Mouse (Mus musculus) forebrain, postnatal 0 days (tissue): ENCODE data around the gene Rpl13. TPM values are rescaled to one million over a fixed set of nuclear protein-coding genes. Genes with fewer than 3 reads are reported as not detected.

Source experiments
- ATAC-seq: fragments of 200-750 bp; cut with Nextera tagmentation; 2 replicates; pipeline ENCODE4 v1.8.0; 2017; ENCODE audit warnings: mild to moderate bottlenecking, moderate library complexity
- DNase-seq: peaks from one replicate; pipeline ENCODE4 v3.0.0-alpha.2; 2015
- H3K27ac ChIP-seq: fragments of 300-500 bp; sonication (generic); 2 replicates; pipeline ENCODE4 v1.5.1; 2014; ENCODE audit warnings: low read depth, mild to moderate bottlenecking, antibody characterized with exemption, low read length, moderate library complexity, mixed read lengths
- H3K27me3 ChIP-seq: fragments of 300-500 bp; sonication (generic); 2 replicates; pipeline ENCODE4 v1.6.1; 2014; ENCODE audit warnings: mild to moderate bottlenecking, low read length, mixed read lengths; ENCODE audit not compliant: insufficient read depth
- H3K36me3 ChIP-seq: fragments of 300-500 bp; sonication (generic); 2 replicates; pipeline ENCODE4 v1.6.1; 2014; ENCODE audit warnings: mild to moderate bottlenecking, moderate library complexity; ENCODE audit not compliant: insufficient read depth
- H3K4me1 ChIP-seq: fragments of 300-500 bp; sonication (generic); 2 replicates; pipeline ENCODE4 v1.6.1; 2014; ENCODE audit warnings: antibody characterized with exemption; ENCODE audit not compliant: insufficient read depth
- H3K4me2 ChIP-seq: fragments of 300-500 bp; sonication (generic); 2 replicates; pipeline ENCODE4 v1.6.1; 2014; ENCODE audit warnings: low read depth, mild to moderate bottlenecking, moderate library complexity
- H3K4me3 ChIP-seq: fragments of 300-500 bp; sonication (generic); 2 replicates; pipeline ENCODE4 v1.5.1; 2014; ENCODE audit warnings: low read depth, low read length, mixed read lengths
- H3K9ac ChIP-seq: fragments of 300-500 bp; sonication (generic); 2 replicates; pipeline ENCODE4 v1.6.1; 2014; ENCODE audit warnings: mild to moderate bottlenecking
- H3K9me3 ChIP-seq: fragments of 300-500 bp; sonication (generic); 2 replicates; pipeline ENCODE4 v1.6.1; 2016; ENCODE audit warnings: low read length
- CTCF ChIP-seq: sonication (generic); IDR thresholded peaks from 2 replicates; pipeline ENCODE4 v1.5.1; 2016; ENCODE audit warnings: antibody characterized with exemption, control low read depth, low read depth
- WGBS: fragments of 180-500 bp; shearing (Covaris S2); extraction: QIAGEN DNeasy Blood & Tissue Kit; methylation state at CpG from one replicate; pipeline ENCODE4 v1.1.7; 2014; 5-methylcytosine and 5-hydroxymethylcytosine counted together
- microRNA-seq, 2 experiments: library from miRNA; unstranded; fragments of <30 nt; microRNA quantifications; one replicate each; pipeline ENCODE4; 2016
- polyA plus RNA-seq: library from polyadenylated mRNA; unstranded; fragments of >200 nt; fragmentation: Nextera tagmentation; extraction: Ambion mirVana; gene quantifications from 2 replicates; pipeline ENCODE4 v1.2.1, GENCODE M21; 2015
- total RNA-seq: library from RNA; depleted of rRNA; stranded (reverse); fragments of >200 nt; gene quantifications from 2 replicates; pipeline ENCODE4 v1.2.3, GENCODE M21; 2014; rRNA removed

The Rpl13 gene
- total and polyA plus RNA-seq, 2 experiments from 2014 or later, result 944 to 2,315 TPM

DNA sequence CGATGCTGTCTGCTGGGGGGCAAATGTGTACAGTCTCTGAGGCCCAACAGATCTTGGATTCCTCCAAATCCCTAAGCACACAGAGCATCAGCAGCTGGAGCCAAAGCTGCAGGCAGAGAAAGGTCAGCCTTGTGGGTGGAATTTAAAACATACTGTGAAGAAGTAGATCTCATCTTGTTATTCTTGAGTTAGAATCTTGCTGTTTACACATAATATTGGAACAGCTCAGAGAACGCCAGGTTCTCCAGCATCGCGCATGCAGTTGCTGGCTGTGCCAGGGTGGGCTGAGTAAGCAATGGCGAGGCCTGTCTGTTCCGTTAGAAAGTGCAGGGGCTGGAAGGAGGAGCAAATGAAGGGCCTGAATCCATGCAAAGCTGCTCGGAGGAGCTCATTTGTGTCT is 44.2 kb downstream of the Rpl13 start:
- Histone ChIP-seq H3K9me3 (no peaks in the 10 kb centered on the region), H3K9ac (no peak overlapping the region), H3K4me1 (no peaks in the 10 kb centered on the region), H3K27me3 (no peaks in the 10 kb centered on the region), H3K4me3 (no peak overlapping the region), H3K36me3 (no peaks in the 10 kb centered on the region), H3K27ac (no peak overlapping the region), H3K4me2 (no peak overlapping the region)
- DNase-seq (no peak), ATAC-seq (no peak; the same call in 1 of the 2 replicates)
- 59% methylated on average over 7 of the region's 7 CpGs for WGBS
- TF ChIP-seq CTCF, result no peak

DNA sequence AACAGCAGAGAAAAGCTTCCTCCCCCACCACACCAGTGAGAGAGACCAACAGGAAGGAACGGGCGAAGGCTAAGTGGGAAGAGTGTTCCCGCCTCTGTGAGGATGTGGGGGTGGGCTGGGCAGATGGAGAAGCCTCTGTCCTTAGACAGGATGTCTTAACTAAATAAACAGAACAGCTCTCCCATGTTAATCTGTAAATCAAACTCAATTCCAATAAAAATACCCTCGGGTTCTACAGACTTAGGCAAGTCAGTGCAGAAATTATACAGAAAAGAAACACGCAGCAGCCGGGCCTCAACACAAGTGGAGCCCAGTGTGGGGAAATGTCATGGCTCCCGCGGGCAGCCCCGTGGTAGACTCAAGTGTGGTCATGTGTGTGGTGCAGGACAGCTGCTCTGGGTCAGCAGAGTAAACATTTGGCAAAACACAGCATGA is 48.6 kb downstream of the Rpl13 start:
- H3K27ac ChIP-seq, result no peak overlapping the region
- no peaks in the 10 kb centered on the region for H3K27me3 ChIP-seq
- H3K9ac ChIP-seq, result no peak overlapping the region
- H3K4me1 ChIP-seq, result no peaks in the 10 kb centered on the region
- no peaks in the 10 kb centered on the region for H3K36me3 ChIP-seq
- no peak overlapping the region for H3K4me2 ChIP-seq
- H3K9me3 ChIP-seq, result no peaks in the 10 kb centered on the region
- DNase-seq, result no peak
- WGBS, result 67% methylated on average over 9 of the region's 9 CpGs
- ATAC-seq, result no peak
- no peak overlapping the region for H3K4me3 ChIP-seq
- TF ChIP-seq CTCF, result no peak

Small RNA genes lying within 50 kb of the gene (microRNA-seq; reads per million reads assigned to microRNA genes)
- gene Mir7079 (0 reads per million in 2 experiments), gene Mir7080 (2.7 to 6.8 reads per million in 2 experiments)

Other genes starting within 250 kb of the Rpl13 start
- 88.7 and 103 TPM in 2 replicates for gene Ankrd11, start 60.1 kb upstream of the Rpl13 start, total RNA-seq
- 69.4 and 73.5 TPM in 2 replicates for gene Ankrd11, start 60.1 kb upstream of the Rpl13 start, polyA plus RNA-seq
- 56.2 and 62.8 TPM in 2 replicates for gene Spg7, start 39.4 kb upstream of the Rpl13 start, total RNA-seq
- gene Spg7, start 39.4 kb upstream of the Rpl13 start, polyA plus RNA-seq, result 39.8 and 52.9 TPM in 2 replicates
- gene Cpne7, start 15.0 kb downstream of the Rpl13 start, total RNA-seq, result 30.2 and 32.6 TPM in 2 replicates
- gene Cpne7, start 15.0 kb downstream of the Rpl13 start, polyA plus RNA-seq, result 13.5 and 25.0 TPM in 2 replicates
- gene Sult5a1, start 56.0 kb downstream of the Rpl13 start, total RNA-seq, result 0.71 and 5.0 TPM in 2 replicates
- 0.89 and 0.96 TPM in 2 replicates for gene Sult5a1, start 56.0 kb downstream of the Rpl13 start, polyA plus RNA-seq
- gene Dpep1, start 83.9 kb downstream of the Rpl13 start, total RNA-seq, result 0.15 and 0.57 TPM in 2 replicates
- gene Dpep1, start 83.9 kb downstream of the Rpl13 start, polyA plus RNA-seq, result 0.23 and 0.46 TPM in 2 replicates
- 207 and 211 TPM in 2 replicates for gene Chmp1a, start 110.4 kb downstream of the Rpl13 start, total RNA-seq
- 247 and 251 TPM in 2 replicates for gene Chmp1a, start 110.4 kb downstream of the Rpl13 start, polyA plus RNA-seq
- 6.3 and 7.8 TPM in 2 replicates for gene Spata33, start 110.5 kb downstream of the Rpl13 start, total RNA-seq
- gene Spata33, start 110.5 kb downstream of the Rpl13 start, polyA plus RNA-seq, result 7.6 and 8.2 TPM in 2 replicates
- 71.7 and 93.2 TPM in 2 replicates for gene Cdk10, start 122.5 kb downstream of the Rpl13 start, total RNA-seq
- gene Cdk10, start 122.5 kb downstream of the Rpl13 start, polyA plus RNA-seq, result 48.7 and 54.3 TPM in 2 replicates
- gene Spata2l, start 133.9 kb downstream of the Rpl13 start, total RNA-seq, result 10.2 and 12.2 TPM in 2 replicates
- 11.3 and 14.8 TPM in 2 replicates for gene Spata2l, start 133.9 kb downstream of the Rpl13 start, polyA plus RNA-seq
- 31.9 and 37.3 TPM in 2 replicates for gene Zfp276, start 151.8 kb downstream of the Rpl13 start, total RNA-seq
- 10.1 and 14.8 TPM in 2 replicates for gene Zfp276, start 151.8 kb downstream of the Rpl13 start, polyA plus RNA-seq
- gene Vps9d1, start 152.0 kb downstream of the Rpl13 start, total RNA-seq, result 54.4 and 94.6 TPM in 2 replicates
- gene Vps9d1, start 152.0 kb downstream of the Rpl13 start, polyA plus RNA-seq, result 44.8 and 54.3 TPM in 2 replicates
- 5.0 and 5.6 TPM in 2 replicates for gene Fanca, start 216.2 kb downstream of the Rpl13 start, total RNA-seq
- gene Fanca, start 216.2 kb downstream of the Rpl13 start, polyA plus RNA-seq, result 2.6 and 2.7 TPM in 2 replicates
- 37.0 and 37.8 TPM in 2 replicates for gene Spire2, start 230.4 kb downstream of the Rpl13 start, total RNA-seq
- 21.3 and 24.2 TPM in 2 replicates for gene Spire2, start 230.4 kb downstream of the Rpl13 start, polyA plus RNA-seq